ENCODE assay signal across 25 mouse cellular contexts in the genomic region with DNA sequence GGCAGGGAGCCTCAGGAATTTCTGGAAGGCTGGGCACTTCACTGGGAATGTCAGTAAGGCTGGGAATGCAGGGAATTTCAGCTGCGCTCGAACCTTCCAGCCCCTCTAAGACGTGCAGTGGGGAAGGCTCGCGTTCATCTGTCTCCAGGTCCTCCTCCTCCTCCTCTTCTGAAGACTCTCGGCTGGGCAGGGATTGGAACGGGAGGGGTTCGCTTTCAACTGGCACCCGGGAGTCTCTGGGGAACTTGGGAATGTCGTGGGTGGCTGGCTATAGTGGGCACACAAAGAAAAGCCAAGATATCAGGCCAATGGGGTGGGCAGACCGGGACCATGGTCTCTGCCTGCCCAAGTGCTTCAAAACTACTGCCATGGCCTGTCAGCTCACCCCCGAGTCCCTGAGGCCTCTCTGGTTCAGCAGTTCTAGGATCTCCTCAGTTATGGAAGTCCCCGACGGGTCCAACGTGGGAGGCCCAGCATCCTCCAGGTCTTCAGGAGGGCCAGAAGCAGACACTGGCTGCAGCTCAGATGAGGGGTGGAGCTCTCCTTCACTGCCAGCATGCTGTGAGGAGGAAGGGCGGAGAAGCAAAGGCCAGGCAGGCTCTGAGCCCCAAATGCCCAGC. TPM values are rescaled to one million over a fixed set of nuclear protein-coding genes. Genes with fewer than 3 reads are reported as not detected.
DNase-seq lines count a peak whose midpoint lies in the region; ATAC-seq lines count a peak whose summit lies in the region.
"Had no signal": no experiment of that assay in that cellular context is flagged by ENCODE, and none has a peak within 500 bp of the region (broad histone marks: within the 10 kb centered on the region; RNA-seq: fewer than 3 reads in every experiment).

No protein-coding gene starts in this region.

- H3K9ac ChIP-seq in heart, embryonic 13.5 days = peak overlapping the region; percentile 44
- H3K9ac ChIP-seq: embryonic facial prominence, embryonic 13.5 days; forebrain, embryonic 12.5 days; forebrain, embryonic 15.5 days; heart, embryonic 15.5 days; hindbrain, embryonic 13.5 days; intestine, embryonic 15.5 days had no signal

- H3K27ac ChIP-seq in heart, embryonic 10.5 days = 0 out of 2 replicates have a peak overlapping the region, but pooled peaks have one; percentile 8
- H3K27ac ChIP-seq in heart, embryonic 13.5 days (replicated peaks) = peak overlapping the region; percentile 20; the same call in 1 of the 2 replicates
- H3K27ac ChIP-seq in embryonic facial prominence, embryonic 10.5 days (replicated peaks) = no peak overlapping the region
- H3K27ac ChIP-seq: forebrain, embryonic 12.5 days; forebrain, embryonic 15.5 days; heart, embryonic 15.5 days; hindbrain, embryonic 10.5 days; hindbrain, embryonic 13.5 days; intestine, embryonic 15.5 days had no signal

- peaks cover 36% of the 10 kb centered on the region for H3K4me1 ChIP-seq in heart, embryonic 10.5 days
- H3K4me1 ChIP-seq in heart, embryonic 13.5 days = peaks cover 39% of the 10 kb centered on the region
- H3K4me1 ChIP-seq in embryonic facial prominence, embryonic 10.5 days = peaks cover 16% of the 10 kb centered on the region

- H3K4me2 ChIP-seq in heart, embryonic 13.5 days = no peak overlapping the region
- H3K4me2 ChIP-seq: embryonic facial prominence, embryonic 13.5 days; forebrain, embryonic 12.5 days; forebrain, embryonic 15.5 days; heart, embryonic 15.5 days; hindbrain, embryonic 13.5 days; intestine, embryonic 15.5 days had no signal

- no peak for DNase-seq in heart, embryonic 10.5 days (ENCODE audit: low spot score)
- DNase-seq in heart, postnatal 14 days = no peak
- no peak for DNase-seq in heart, adult 9 months (ENCODE audit: low spot score in 2 of 2)
- no peak for DNase-seq in embryonic facial prominence, embryonic 10.5 days (ENCODE audit: low spot score)
- DNase-seq in left cerebral cortex, adult 9 months (ENCODE audit: low spot score in 2 of 2) = no peak
- DNase-seq: adrenal gland, adult 2 months; adrenal gland, postnatal 14 days; cerebellum, adult 11 months; cerebellum, adult 2 months; cerebellum, adult 9-11 months; cerebellum, postnatal 25 days; gastrocnemius, postnatal 14 days; heart, adult 18-20 months; kidney, adult 11 months had no signal

- no peaks in the 10 kb centered on the region for H3K27me3 ChIP-seq in heart, embryonic 10.5 days (ENCODE audit: insufficient read depth, poor library complexity, severe bottlenecking)
- no peaks in the 10 kb centered on the region for H3K27me3 ChIP-seq in heart, embryonic 13.5 days (replicated peaks)
- no peaks in the 10 kb centered on the region for H3K27me3 ChIP-seq in embryonic facial prominence, embryonic 10.5 days (replicated peaks; ENCODE audit: low read depth, poor library complexity, severe bottlenecking)
- H3K27me3 ChIP-seq: embryonic facial prominence, embryonic 13.5 days; forebrain, embryonic 12.5 days; forebrain, embryonic 15.5 days; heart, embryonic 15.5 days; hindbrain, embryonic 13.5 days; intestine, embryonic 15.5 days had no signal

- WGBS in heart, embryonic 10.5 days = 56% methylated on average over 16 of the region's 16 CpGs
- 58% methylated on average over 16 of the region's 16 CpGs for WGBS in heart, embryonic 13.5 days
- WGBS in embryonic facial prominence, embryonic 10.5 days = 89% methylated on average over 16 of the region's 16 CpGs

- ATAC-seq in heart, embryonic 13.5 days (ENCODE audit: extremely low read depth, insufficient number of reproducible peaks, low FRiP score, low TSS enrichment) = no peak
- ATAC-seq: CD4-positive, CD25-positive, alpha-beta regulatory T cell, adult 4 months; forebrain, embryonic 15.5 days; hindbrain, embryonic 16.5 days; intestine, embryonic 15.5 days had no signal

- H3K4me3 ChIP-seq in heart, embryonic 10.5 days = no peak overlapping the region
- H3K4me3 ChIP-seq in heart, embryonic 13.5 days = no peak overlapping the region
- 0 out of 2 replicates have a peak overlapping the region, but pooled peaks have one; percentile 34 for H3K4me3 ChIP-seq in embryonic facial prominence, embryonic 10.5 days
- H3K4me3 ChIP-seq: embryonic facial prominence, embryonic 13.5 days; erythroblast, embryonic 14.5 days; forebrain, embryonic 12.5 days; forebrain, embryonic 15.5 days; heart, embryonic 15.5 days; hindbrain, embryonic 10.5 days; hindbrain, embryonic 13.5 days; intestine, embryonic 15.5 days had no signal

- intact Hi-C loops in heart, postnatal 14 days (cut with DNase I) = no loop called here

- H3K9me3 ChIP-seq in heart, embryonic 10.5 days = no peaks in the 10 kb centered on the region
- H3K9me3 ChIP-seq in heart, embryonic 13.5 days = no peaks in the 10 kb centered on the region
- H3K9me3 ChIP-seq in embryonic facial prominence, embryonic 10.5 days = peaks cover 7% of the 10 kb centered on the region; the same call in 1 of the 2 replicates
- H3K9me3 ChIP-seq: embryonic facial prominence, embryonic 13.5 days; forebrain, embryonic 12.5 days; forebrain, embryonic 15.5 days; heart, embryonic 15.5 days; hindbrain, embryonic 13.5 days; intestine, embryonic 15.5 days had no signal

- H3K36me3 ChIP-seq in heart, embryonic 10.5 days = peaks cover 91% of the 10 kb centered on the region
- H3K36me3 ChIP-seq in heart, embryonic 13.5 days = peaks cover 92% of the 10 kb centered on the region
- H3K36me3 ChIP-seq in embryonic facial prominence, embryonic 10.5 days (replicated peaks) = peaks cover 98% of the 10 kb centered on the region

RNA-seq across cellular contexts. Expression of a gene that starts 9.8 kb away (rescaled TPM):
- 68.3 and 75.1 TPM in 2 replicates for polyA plus RNA-seq in heart, embryonic 10.5 days (2016; fragmentation: Nextera tagmentation; extraction: Ambion mirVana)
- 10 to 100 TPM; 32.1 to 32.5 TPM for total RNA-seq in heart, postnatal 14 days (2021)
- polyA plus RNA-seq in heart, embryonic 13.5 days (2015; fragmentation: Nextera tagmentation; extraction: Ambion mirVana) = 43.5 and 49.3 TPM in 2 replicates
- polyA plus RNA-seq in embryonic facial prominence, embryonic 10.5 days (2016; fragmentation: Nextera tagmentation; extraction: Ambion mirVana) = 93.4 and 101 TPM in 2 replicates

RNA-seq across cellular contexts. Expression of a gene that starts 12.1 kb away (rescaled TPM):
- 726 and 844 TPM in 2 replicates for polyA plus RNA-seq in heart, embryonic 10.5 days (2016; fragmentation: Nextera tagmentation; extraction: Ambion mirVana)
- 100 to 1,000 TPM; 540 to 612 TPM for total RNA-seq in heart, postnatal 14 days (2021)
- polyA plus RNA-seq in heart, embryonic 13.5 days (2015; fragmentation: Nextera tagmentation; extraction: Ambion mirVana) = 599 and 651 TPM in 2 replicates
- polyA plus RNA-seq in embryonic facial prominence, embryonic 10.5 days (2016; fragmentation: Nextera tagmentation; extraction: Ambion mirVana) = 1,023 and 1,043 TPM in 2 replicates

RNA-seq across cellular contexts. Expression of a gene that starts 17.5 kb away (rescaled TPM):
- polyA plus RNA-seq in heart, embryonic 10.5 days (2016; fragmentation: Nextera tagmentation; extraction: Ambion mirVana) = 13.7 and 15.1 TPM in 2 replicates
- total RNA-seq in heart, postnatal 14 days (2021) = 10 to 100 TPM; 25.7 to 27.6 TPM
- polyA plus RNA-seq in heart, embryonic 13.5 days (2015; fragmentation: Nextera tagmentation; extraction: Ambion mirVana) = 11.9 and 13.6 TPM in 2 replicates
- 5.6 and 5.7 TPM in 2 replicates for polyA plus RNA-seq in embryonic facial prominence, embryonic 10.5 days (2016; fragmentation: Nextera tagmentation; extraction: Ambion mirVana)

RNA-seq across cellular contexts. Expression of a gene that starts 24.0 kb away (rescaled TPM):
- 88.5 and 90.7 TPM in 2 replicates for polyA plus RNA-seq in heart, embryonic 10.5 days (2016; fragmentation: Nextera tagmentation; extraction: Ambion mirVana)
- 10 to 100 TPM; 55.6 to 58.4 TPM for total RNA-seq in heart, postnatal 14 days (2021)
- polyA plus RNA-seq in heart, embryonic 13.5 days (2015; fragmentation: Nextera tagmentation; extraction: Ambion mirVana) = 60.1 and 62.3 TPM in 2 replicates
- polyA plus RNA-seq in embryonic facial prominence, embryonic 10.5 days (2016; fragmentation: Nextera tagmentation; extraction: Ambion mirVana) = 122 and 124 TPM in 2 replicates

RNA-seq across cellular contexts. Expression of a gene that starts 30.0 kb away (rescaled TPM):
- polyA plus RNA-seq in heart, embryonic 10.5 days (2016; fragmentation: Nextera tagmentation; extraction: Ambion mirVana) = 58.8 and 62.0 TPM in 2 replicates
- 10 to 100 TPM; 18.4 to 19.9 TPM for total RNA-seq in heart, postnatal 14 days (2021)
- polyA plus RNA-seq in heart, embryonic 13.5 days (2015; fragmentation: Nextera tagmentation; extraction: Ambion mirVana) = 49.9 and 54.2 TPM in 2 replicates
- 61.9 and 62.6 TPM in 2 replicates for polyA plus RNA-seq in embryonic facial prominence, embryonic 10.5 days (2016; fragmentation: Nextera tagmentation; extraction: Ambion mirVana)
